Mouse (Mus musculus) limb, embryonic 14.5 days (tissue): ENCODE measurements around the gene Eea1. TPM values are rescaled to one million over a fixed set of nuclear protein-coding genes. Genes with fewer than 3 reads are reported as not detected.

Source experiments
- ATAC-seq: fragments of 200-750 bp; cut with Nextera tagmentation; 2 replicates; pipeline ENCODE4 v1.8.0; 2017; ENCODE audit warnings: low read depth, moderate number of reproducible peaks, moderate TSS enrichment; ENCODE audit not compliant: low FRiP score
- DNase-seq: peaks from one replicate; pipeline ENCODE4 v3.0.0-alpha.2; 2015; ENCODE audit warnings: low spot score
- H3K27ac ChIP-seq: fragments of 300-500 bp; sonication (generic); replicated peaks from 2 replicates; pipeline ENCODE4 v1.5.1; 2014; ENCODE audit warnings: low read depth, mild to moderate bottlenecking, low read length, moderate library complexity, mixed read lengths
- H3K27me3 ChIP-seq: fragments of 300-500 bp; sonication (generic); 2 replicates; pipeline ENCODE4 v1.6.1; 2014; ENCODE audit warnings: low read length, mixed read lengths; ENCODE audit not compliant: control insufficient read depth, insufficient read depth
- H3K36me3 ChIP-seq: fragments of 300-500 bp; sonication (generic); 2 replicates; pipeline ENCODE4 v1.6.1; 2014; ENCODE audit warnings: mild to moderate bottlenecking, low read length, moderate library complexity, mixed read lengths; ENCODE audit not compliant: control insufficient read depth, insufficient read depth
- H3K4me1 ChIP-seq: fragments of 300-500 bp; sonication (generic); 2 replicates; pipeline ENCODE4 v1.6.1; 2014; ENCODE audit warnings: antibody characterized with exemption, low read length, mixed read lengths; ENCODE audit not compliant: control insufficient read depth, insufficient read depth
- H3K4me2 ChIP-seq: fragments of 300-500 bp; sonication (generic); replicated peaks from 2 replicates; pipeline ENCODE4 v1.6.1; 2014; ENCODE audit warnings: low read depth, mild to moderate bottlenecking, low read length, moderate library complexity; ENCODE audit not compliant: severe bottlenecking
- H3K4me3 ChIP-seq: fragments of 300-500 bp; sonication (generic); replicated peaks from 2 replicates; pipeline ENCODE4 v1.5.1; 2014; ENCODE audit warnings: low read length
- H3K9ac ChIP-seq: fragments of 300-500 bp; sonication (generic); 2 replicates; pipeline ENCODE4 v1.6.1; 2014; ENCODE audit warnings: mild to moderate bottlenecking, low read depth, low read length, moderate library complexity; ENCODE audit not compliant: severe bottlenecking
- H3K9me3 ChIP-seq: fragments of 300-500 bp; sonication (generic); 2 replicates; pipeline ENCODE4 v1.6.1; 2016; ENCODE audit warnings: low read length; ENCODE audit not compliant: control insufficient read depth
- POLR2A ChIP-seq: fragments of 200-500 bp; IDR thresholded peaks from 2 replicates; pipeline ENCODE4 v1.8.0; 2012; ENCODE audit warnings: inconsistent platforms, mild to moderate bottlenecking, moderate library complexity, borderline replicate concordance; ENCODE audit not compliant: insufficient read depth, insufficient read length; ENCODE audit errors: extremely low read depth
- WGBS: fragments of 180-500 bp; shearing (Covaris S2); extraction: QIAGEN DNeasy Blood & Tissue Kit; methylation state at CpG from one replicate; pipeline ENCODE4 v1.1.7; 2014; 5-methylcytosine and 5-hydroxymethylcytosine counted together
- polyA plus RNA-seq, 2 experiments: library from polyadenylated mRNA; depleted of rRNA in 1 of 2; stranded (reverse) in 1 of 2; unstranded in 1 of 2; fragments of >200 nt; fragmentation: Nextera tagmentation in 1 of 2; extraction: Ambion mirVana in 1 of 2; gene quantifications; 2 replicates each; pipeline versions ENCODE4 v1.2.1 to v1.2.3; 2012 to 2014

Eea1 gene
- polyA plus RNA-seq, 2 experiments, result 11.4 to 24.0 TPM

DNA sequence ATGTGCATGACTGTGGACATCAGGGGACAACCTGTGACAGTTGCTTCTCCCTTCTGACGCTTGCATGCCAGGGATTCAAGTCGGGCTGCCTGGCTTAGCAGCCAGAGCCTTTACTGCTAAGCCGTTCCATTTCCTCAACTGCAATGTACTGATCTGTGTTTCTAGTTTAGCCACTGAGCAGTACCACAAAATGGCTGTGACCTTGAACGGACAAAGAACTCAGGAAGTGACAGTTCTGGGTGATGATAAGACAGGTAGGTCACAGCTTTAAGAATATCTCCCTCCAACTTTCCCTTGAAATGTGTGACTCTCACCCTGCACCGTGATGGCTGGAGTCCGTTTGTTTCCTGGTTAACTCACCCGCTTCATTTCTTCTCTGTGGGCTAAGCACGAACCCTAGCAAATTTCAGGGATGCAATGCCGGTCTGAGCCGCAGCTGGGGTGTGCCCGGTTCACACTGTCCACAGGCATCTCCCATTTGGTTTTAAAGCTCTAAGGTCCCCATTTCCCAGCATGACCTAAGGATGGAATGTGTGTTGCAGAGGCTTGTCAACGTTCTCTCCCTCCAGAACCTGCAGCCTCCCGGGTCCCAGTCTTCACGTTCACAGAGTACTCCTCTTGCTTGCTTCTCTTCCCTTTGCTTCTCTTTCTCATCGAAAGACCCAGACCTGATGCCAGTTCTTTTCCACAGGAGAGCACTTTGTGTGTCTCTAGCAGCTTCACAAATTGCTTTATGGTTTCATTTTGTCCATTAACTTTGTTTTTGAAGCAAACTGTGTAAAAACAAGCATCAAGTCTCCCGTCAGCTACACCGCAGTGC, 46.2 kb upstream of the Eea1 start:
- Histone ChIP-seq H3K9me3 (no peaks in the 10 kb centered on the region), H3K27ac (no peak overlapping the region), H3K4me3 (peak overlapping the region; percentile 31), H3K4me2 (peak overlapping the region; percentile 53), H3K36me3 (no peaks in the 10 kb centered on the region), H3K4me1 (0 out of 2 replicates have a peak, but pooled peaks cover 6% of the 10 kb centered on the region), H3K9ac (peak overlapping the region; percentile 43; the same call in 1 of the 2 replicates), H3K27me3 (no peaks in the 10 kb centered on the region)
- 35% methylated on average over 17 of the region's 17 CpGs for WGBS
- 0 out of 2 replicates have a peak, but pooled peaks have one; percentile 19 for ATAC-seq
- TF ChIP-seq POLR2A, result no peak
- DNase-seq, result no peak

DNA sequence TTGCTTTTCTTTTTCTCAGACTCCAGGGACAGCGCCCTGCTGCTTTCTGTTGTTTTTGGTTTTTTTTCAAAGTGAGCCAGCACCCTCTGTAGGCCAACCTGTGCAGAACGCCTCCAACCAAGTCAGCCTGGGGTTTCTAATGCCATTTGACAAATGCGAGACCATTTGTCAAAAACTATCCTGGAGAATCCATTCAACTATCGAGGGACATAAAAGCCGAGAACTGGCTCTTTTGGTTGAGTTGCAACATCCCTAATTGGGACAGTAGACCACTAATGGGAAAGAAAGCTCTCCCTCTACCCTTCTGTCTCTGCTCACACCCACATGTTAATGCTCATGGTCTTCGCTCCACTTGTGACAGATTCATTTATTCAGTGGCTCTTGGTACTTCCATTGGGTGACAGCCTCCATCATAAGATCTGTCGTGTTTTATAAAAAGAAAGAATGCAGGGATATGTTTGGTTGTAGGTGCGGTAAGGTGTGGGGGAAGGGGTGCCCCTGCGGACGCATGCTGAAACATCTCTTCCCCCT, 45.5 kb upstream of the Eea1 start:
- Histone ChIP-seq H3K4me1 (0 out of 2 replicates have a peak, but pooled peaks cover 6% of the 10 kb centered on the region), H3K9me3 (no peaks in the 10 kb centered on the region), H3K27me3 (no peaks in the 10 kb centered on the region), H3K9ac (peak overlapping the region; percentile 43; the same call in 1 of the 2 replicates), H3K27ac (no peak overlapping the region), H3K4me3 (peak overlapping the region; percentile 31), H3K36me3 (no peaks in the 10 kb centered on the region), H3K4me2 (peak overlapping the region; percentile 53)
- no peak for TF ChIP-seq POLR2A
- WGBS, result 41% methylated on average over 10 of the region's 10 CpGs
- DNase-seq (peak; percentile 74), ATAC-seq (0 out of 2 replicates have a peak, but pooled peaks have one; percentile 65)

DNA sequence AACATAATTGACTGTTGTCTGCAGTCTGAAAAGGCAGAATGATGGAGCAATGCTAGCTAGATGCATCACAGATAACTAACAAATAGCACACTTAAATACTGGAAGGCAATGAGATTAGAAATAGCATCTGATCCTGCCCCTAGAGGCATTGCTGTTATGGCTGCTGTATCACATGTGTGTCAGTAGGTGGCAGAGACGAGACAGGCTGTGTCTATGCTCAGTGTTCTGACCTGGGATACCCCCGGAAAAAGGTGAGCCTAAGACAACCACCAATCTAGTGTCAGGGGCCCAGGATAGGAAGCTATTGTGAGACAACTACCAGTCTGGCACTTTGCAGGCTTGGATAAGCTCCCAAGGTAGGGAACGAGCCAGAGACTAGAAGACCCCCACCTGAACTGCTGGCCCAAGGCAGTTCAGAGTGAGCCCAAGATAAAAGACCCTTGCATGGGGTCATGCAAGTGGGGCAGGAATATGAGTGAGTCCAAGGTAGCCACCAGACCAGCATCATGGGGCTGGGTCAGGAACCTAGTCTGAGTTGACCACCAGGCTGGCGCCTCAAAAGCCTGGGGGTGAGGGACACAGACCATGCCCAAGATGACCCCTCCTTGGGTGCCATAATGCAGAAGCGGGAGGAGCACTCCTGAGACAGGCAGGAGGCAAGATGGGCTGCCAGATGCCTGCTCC, 41.8 kb upstream of the Eea1 start:
- DNase-seq, result peak; percentile 33
- no peak overlapping the region for H3K4me3 ChIP-seq
- H3K27me3 ChIP-seq, result no peaks in the 10 kb centered on the region
- H3K4me2 ChIP-seq, result no peak overlapping the region
- no peaks in the 10 kb centered on the region for H3K36me3 ChIP-seq
- H3K27ac ChIP-seq, result no peak overlapping the region
- TF ChIP-seq POLR2A, result no peak
- no peak overlapping the region for H3K9ac ChIP-seq
- ATAC-seq, result no peak
- WGBS, result 64% methylated on average over 5 of the region's 5 CpGs
- H3K4me1 ChIP-seq, result 0 out of 2 replicates have a peak, but pooled peaks cover 6% of the 10 kb centered on the region
- H3K9me3 ChIP-seq, result no peaks in the 10 kb centered on the region

DNA sequence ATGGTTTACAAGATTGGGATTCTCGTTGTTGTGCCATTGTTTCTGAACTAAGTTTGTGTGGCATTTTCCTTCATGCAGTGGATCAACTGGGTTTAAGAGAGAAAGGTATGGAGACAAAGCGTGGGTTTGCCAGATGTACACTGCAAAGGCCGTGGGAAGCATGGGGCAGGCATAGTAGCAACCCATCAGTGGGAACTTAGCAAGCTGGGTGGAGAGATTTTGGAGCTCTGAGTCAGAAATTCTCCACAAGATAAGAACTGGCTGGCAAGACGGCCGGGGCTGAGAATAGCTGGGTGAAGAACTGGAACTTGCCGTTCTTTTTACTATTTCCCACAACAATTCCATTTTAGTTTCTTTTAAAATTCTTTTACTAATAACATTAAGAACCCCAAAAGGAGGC, 35.8 kb upstream of the Eea1 start:
- no peak for TF ChIP-seq POLR2A
- no peaks in the 10 kb centered on the region for H3K4me1 ChIP-seq
- H3K9ac ChIP-seq, result no peak overlapping the region
- no peaks in the 10 kb centered on the region for H3K9me3 ChIP-seq
- 88% methylated on average over 6 of the region's 6 CpGs for WGBS
- no peak overlapping the region for H3K27ac ChIP-seq
- H3K4me3 ChIP-seq, result no peak overlapping the region
- no peak overlapping the region for H3K4me2 ChIP-seq
- DNase-seq, result no peak
- no peak for ATAC-seq
- H3K36me3 ChIP-seq, result no peaks in the 10 kb centered on the region
- H3K27me3 ChIP-seq, result no peaks in the 10 kb centered on the region

DNA sequence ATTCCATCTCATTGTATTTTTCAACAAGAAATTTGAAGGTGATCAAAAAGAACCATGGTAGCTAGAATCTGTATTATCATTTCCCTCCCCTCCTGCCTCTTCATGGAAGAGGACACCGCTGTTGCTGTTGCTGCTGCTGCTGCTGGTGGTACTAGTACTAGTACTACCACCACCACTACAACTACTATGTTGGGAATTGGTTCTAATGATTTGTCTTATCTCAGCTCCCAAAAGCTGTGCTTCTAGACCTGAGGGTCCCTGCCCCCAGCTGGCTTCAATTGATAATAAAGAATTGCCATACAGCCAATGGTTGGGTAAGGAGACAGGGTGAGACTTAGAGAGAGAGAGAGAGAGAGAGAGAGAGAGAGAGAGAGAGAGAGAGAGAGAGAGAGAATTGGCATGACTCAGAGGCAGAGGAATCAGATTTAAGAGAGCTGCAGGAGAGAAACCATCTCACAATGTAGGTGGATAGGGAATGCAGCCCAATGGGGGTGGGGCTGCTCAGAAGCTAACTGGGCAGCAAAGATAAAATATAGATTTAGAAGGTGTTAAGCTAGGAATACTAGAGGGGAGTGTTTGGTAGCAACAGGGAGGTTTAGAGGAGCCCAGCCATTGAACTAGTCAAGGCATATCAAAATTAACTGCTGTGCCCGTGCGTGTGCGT, 31.1 kb upstream of the Eea1 start:
- Histone ChIP-seq H3K36me3 (no peaks in the 10 kb centered on the region), H3K4me2 (no peak overlapping the region), H3K4me1 (no peaks in the 10 kb centered on the region), H3K27ac (no peak overlapping the region), H3K4me3 (no peak overlapping the region), H3K27me3 (no peaks in the 10 kb centered on the region), H3K9me3 (no peaks in the 10 kb centered on the region), H3K9ac (no peak overlapping the region)
- DNase-seq, result no peak
- 71% methylated on average over 4 of the region's 4 CpGs for WGBS
- ATAC-seq, result no peak
- no peak for TF ChIP-seq POLR2A
